Mouse (Mus musculus) neural tube, embryonic 15.5 days (tissue): ENCODE data around the gene Cenpm. TPM values are rescaled to one million over a fixed set of nuclear protein-coding genes. Genes with fewer than 3 reads are reported as not detected.

ENCODE experiments used
- ATAC-seq: fragments of 200-750 bp; cut with Nextera tagmentation; 2 replicates; pipeline ENCODE4 v1.8.0; 2017; ENCODE audit warnings: mild to moderate bottlenecking, moderate TSS enrichment, moderate library complexity; ENCODE audit not compliant: low FRiP score
- H3K27ac ChIP-seq: fragments of 300-500 bp; sonication (generic); replicated peaks from 2 replicates; pipeline ENCODE4 v1.5.1; 2015; ENCODE audit warnings: mild to moderate bottlenecking, inconsistent platforms
- H3K27me3 ChIP-seq: fragments of 300-500 bp; sonication (generic); replicated peaks from 2 replicates; pipeline ENCODE4 v1.6.1; 2015; ENCODE audit warnings: inconsistent platforms
- H3K36me3 ChIP-seq: fragments of 300-500 bp; sonication (generic); 2 replicates; pipeline ENCODE4 v1.6.1; 2015; ENCODE audit warnings: inconsistent platforms
- H3K4me1 ChIP-seq: fragments of 300-500 bp; sonication (generic); 2 replicates; pipeline ENCODE4 v1.6.1; 2015; ENCODE audit warnings: inconsistent platforms
- H3K4me2 ChIP-seq: fragments of 300-500 bp; sonication (generic); 2 replicates; pipeline ENCODE4 v1.6.1; 2015; ENCODE audit warnings: inconsistent platforms, mild to moderate bottlenecking, moderate library complexity
- H3K4me3 ChIP-seq: fragments of 300-500 bp; sonication (generic); replicated peaks from 2 replicates; pipeline ENCODE4 v1.5.1; 2015; ENCODE audit warnings: mild to moderate bottlenecking, inconsistent platforms
- H3K9ac ChIP-seq: fragments of 300-500 bp; sonication (generic); replicated peaks from 2 replicates; pipeline ENCODE4 v1.6.1; 2015; ENCODE audit warnings: mild to moderate bottlenecking, inconsistent platforms
- H3K9me3 ChIP-seq: fragments of 300-500 bp; sonication (generic); replicated peaks from 2 replicates; pipeline ENCODE4 v1.6.1; 2016; ENCODE audit warnings: inconsistent platforms
- WGBS: fragments of 180-500 bp; shearing (Covaris S2); methylation state at CpG from one replicate; pipeline ENCODE4 v1.1.7; 2015; ENCODE audit warnings: mixed read lengths; 5-methylcytosine and 5-hydroxymethylcytosine counted together
- polyA plus RNA-seq: library from polyadenylated mRNA; unstranded; fragments of >200 nt; fragmentation: Nextera tagmentation; extraction: Ambion mirVana; gene quantifications from 2 replicates; pipeline ENCODE4 v1.2.1, GENCODE M21; 2015

Gene Cenpm
- polyA plus RNA-seq, 1 experiment from 2014 or later, result 17.8 TPM

- Histone ChIP-seq H3K9me3 (no peaks in the 10 kb centered on the region), H3K36me3 (no peaks in the 10 kb centered on the region), H3K27ac (no peak overlapping the region; the same call in 1 of the 2 replicates), H3K4me1 (peaks cover 39% of the 10 kb centered on the region), H3K4me2 (peak overlapping the region; percentile 72), H3K4me3 (peak overlapping the region; percentile 49), H3K9ac (peak overlapping the region; percentile 44), H3K27me3 (peaks cover 88% of the 10 kb centered on the region)
- WGBS, result under 1% methylated on average over 103 of the region's 112 CpGs
- ATAC-seq, result peak; percentile 56
Observed at GRCm38 (mm10) chr15:82211911-82212751, 32.4 kb downstream of the Cenpm start.

DNA sequence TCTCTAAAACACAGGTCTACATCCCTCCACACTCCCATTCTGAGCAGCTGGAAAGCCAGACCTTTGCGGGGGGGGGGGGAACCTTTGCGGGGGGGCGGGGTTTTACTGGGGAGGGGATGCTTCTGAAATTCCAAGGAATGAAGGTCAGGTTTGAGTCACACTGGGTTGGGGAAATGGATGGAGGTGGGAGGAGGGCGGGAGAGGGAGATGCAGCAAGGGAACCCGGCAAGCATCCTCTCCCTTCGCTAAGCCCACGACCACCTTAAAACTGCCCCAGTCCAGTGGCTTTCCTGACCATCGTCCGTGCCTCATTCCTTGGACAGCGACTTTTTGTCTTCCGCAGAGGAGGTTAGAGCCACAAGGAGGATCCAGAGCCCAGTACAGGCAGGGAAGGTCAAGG is 33.3 kb downstream of the Cenpm start:
- Histone ChIP-seq H3K9me3 (no peaks in the 10 kb centered on the region), H3K9ac (peak overlapping the region; percentile 44; the same call in 1 of the 2 replicates), H3K4me3 (peak overlapping the region; percentile 49), H3K27me3 (peaks cover 91% of the 10 kb centered on the region), H3K4me2 (peak overlapping the region; percentile 72), H3K27ac (no peak overlapping the region), H3K4me1 (peaks cover 39% of the 10 kb centered on the region), H3K36me3 (no peaks in the 10 kb centered on the region)
- no peak for ATAC-seq
- WGBS, result under 1% methylated on average over 11 of the region's 11 CpGs

GRCm38 (mm10) chr15:82210801-82211200 is 33.7 kb downstream of the Cenpm start:
- Histone ChIP-seq H3K4me1 (peaks cover 37% of the 10 kb centered on the region), H3K4me3 (peak overlapping the region; percentile 49), H3K27ac (no peak overlapping the region), H3K27me3 (peaks cover 91% of the 10 kb centered on the region), H3K9me3 (no peaks in the 10 kb centered on the region), H3K4me2 (peak overlapping the region; percentile 72), H3K36me3 (peaks cover 2% of the 10 kb centered on the region; the same call in 1 of the 2 replicates), H3K9ac (no peak overlapping the region)
- WGBS, result 19% methylated on average over 1 of the region's 1 CpGs
- ATAC-seq, result no peak

- H3K9me3 ChIP-seq, result no peaks in the 10 kb centered on the region
- H3K36me3 ChIP-seq, result peaks cover 15% of the 10 kb centered on the region
- no peak overlapping the region for H3K9ac ChIP-seq
- ATAC-seq, result no peak
- peaks cover 88% of the 10 kb centered on the region for H3K27me3 ChIP-seq
- WGBS, result 88% methylated on average over 13 of the region's 13 CpGs
- peak overlapping the region; percentile 72 for H3K4me2 ChIP-seq
- H3K27ac ChIP-seq, result no peak overlapping the region
- 0 out of 2 replicates have a peak overlapping the region, but pooled peaks have one; percentile 49 for H3K4me3 ChIP-seq
- H3K4me1 ChIP-seq, result peaks cover 41% of the 10 kb centered on the region
Observed at GRCm38 (mm10) chr15:82209295-82210050, 35.1 kb downstream of the Cenpm start.

- 87% methylated on average over 8 of the region's 8 CpGs for WGBS
- peaks cover 80% of the 10 kb centered on the region for H3K27me3 ChIP-seq
Observed at GRCm38 (mm10) chr15:82208307-82208706, 36.2 kb downstream of the Cenpm start.

GRCm38 (mm10) chr15:82207504-82208219 is 36.9 kb downstream of the Cenpm start:
- Histone ChIP-seq H3K27ac (no peak overlapping the region), H3K9ac (no peak overlapping the region), H3K4me1 (peaks cover 38% of the 10 kb centered on the region), H3K4me3 (0 out of 2 replicates have a peak overlapping the region, but pooled peaks have one; percentile 12), H3K4me2 (peak overlapping the region; percentile 34), H3K9me3 (no peaks in the 10 kb centered on the region), H3K36me3 (peaks cover 33% of the 10 kb centered on the region), H3K27me3 (peaks cover 77% of the 10 kb centered on the region)
- no peak for ATAC-seq
- 16% methylated on average over 30 of the region's 30 CpGs for WGBS

More at GRCm38 (mm10) chr15:82208307-82208706, 36.2 kb downstream of the Cenpm start:
- H3K4me2 ChIP-seq, result no peak overlapping the region; the same call in 1 of the 2 replicates
- ATAC-seq, result no peak
- H3K9ac ChIP-seq, result no peak overlapping the region
- H3K4me3 ChIP-seq, result no peak overlapping the region
- H3K27ac ChIP-seq, result no peak overlapping the region
- H3K9me3 ChIP-seq, result no peaks in the 10 kb centered on the region
- peaks cover 41% of the 10 kb centered on the region for H3K4me1 ChIP-seq
- H3K36me3 ChIP-seq, result peaks cover 26% of the 10 kb centered on the region

- peaks cover 32% of the 10 kb centered on the region for H3K4me1 ChIP-seq
- H3K27ac ChIP-seq, result no peak overlapping the region
- ATAC-seq, result no peak
- H3K9me3 ChIP-seq, result no peaks in the 10 kb centered on the region
- peaks cover 38% of the 10 kb centered on the region for H3K36me3 ChIP-seq
- H3K9ac ChIP-seq, result no peak overlapping the region
- 0 out of 2 replicates have a peak overlapping the region, but pooled peaks have one; percentile 12 for H3K4me3 ChIP-seq
- peak overlapping the region; percentile 34 for H3K4me2 ChIP-seq
- 11% methylated on average over 34 of the region's 34 CpGs for WGBS
- peaks cover 72% of the 10 kb centered on the region for H3K27me3 ChIP-seq
Observed at GRCm38 (mm10) chr15:82207105-82207459, 37.5 kb downstream of the Cenpm start.

GRCm38 (mm10) chr15:82206365-82207104 is 38.0 kb downstream of the Cenpm start:
- Histone ChIP-seq H3K4me1 (peaks cover 27% of the 10 kb centered on the region), H3K9ac (no peak overlapping the region), H3K27ac (no peak overlapping the region), H3K4me2 (peak overlapping the region; percentile 34), H3K4me3 (0 out of 2 replicates have a peak overlapping the region, but pooled peaks have one; percentile 12), H3K36me3 (peaks cover 44% of the 10 kb centered on the region), H3K27me3 (peaks cover 66% of the 10 kb centered on the region), H3K9me3 (no peaks in the 10 kb centered on the region)
- ATAC-seq, result peak; percentile 46; the same call in 1 of the 2 replicates
- WGBS, result 54% methylated on average over 9 of the region's 9 CpGs

DNA sequence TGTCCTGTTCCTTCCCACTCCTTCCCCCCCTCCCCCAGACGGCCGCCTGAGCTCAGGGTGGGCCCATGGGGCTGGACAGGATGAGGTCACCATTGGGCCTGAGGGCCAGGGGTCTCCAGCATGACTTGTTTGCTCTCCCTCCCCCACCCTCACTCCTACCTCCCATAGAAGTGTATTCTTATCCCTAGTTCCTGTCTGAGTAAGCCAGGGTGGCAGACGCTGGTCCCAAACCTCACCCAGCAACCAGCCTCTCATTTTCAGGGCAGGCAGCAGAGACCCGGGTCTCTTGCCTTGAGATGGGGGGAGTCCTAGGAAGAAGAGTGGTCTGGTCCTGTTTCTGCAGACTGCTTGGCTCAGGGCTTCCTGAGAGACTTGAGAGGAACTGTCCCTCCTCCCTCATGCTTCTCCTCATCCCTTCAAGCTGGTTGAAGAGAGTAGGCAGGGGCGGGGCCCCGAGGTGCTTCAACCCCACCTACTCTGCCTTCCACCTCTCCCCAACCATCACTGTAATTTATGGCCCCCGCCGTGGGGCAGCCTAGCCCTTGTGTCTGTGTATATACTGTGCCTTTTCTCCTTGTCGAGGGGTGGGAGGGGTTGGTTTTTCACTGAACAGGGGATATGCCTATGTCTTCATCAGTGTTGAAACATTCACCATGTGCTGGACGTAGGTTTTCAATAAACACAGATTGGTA is 39.7 kb downstream of the Cenpm start:
- H3K4me3 ChIP-seq, result no peak overlapping the region
- no peak for ATAC-seq
- peaks cover 24% of the 10 kb centered on the region for H3K4me1 ChIP-seq
- H3K9me3 ChIP-seq, result no peaks in the 10 kb centered on the region
- no peak overlapping the region for H3K9ac ChIP-seq
- H3K4me2 ChIP-seq, result no peak overlapping the region
- H3K36me3 ChIP-seq, result peaks cover 59% of the 10 kb centered on the region
- no peak overlapping the region for H3K27ac ChIP-seq
- H3K27me3 ChIP-seq, result peaks cover 51% of the 10 kb centered on the region
- 63% methylated on average over 10 of the region's 10 CpGs for WGBS

GRCm38 (mm10) chr15:82203611-82204351 is 40.8 kb downstream of the Cenpm start:
- H3K4me2 ChIP-seq, result no peak overlapping the region
- no peak overlapping the region for H3K4me3 ChIP-seq
- H3K36me3 ChIP-seq, result peaks cover 70% of the 10 kb centered on the region
- H3K9ac ChIP-seq, result no peak overlapping the region
- ATAC-seq, result no peak
- WGBS, result 83% methylated on average over 20 of the region's 20 CpGs
- H3K27me3 ChIP-seq, result peaks cover 40% of the 10 kb centered on the region
- H3K4me1 ChIP-seq, result peaks cover 24% of the 10 kb centered on the region
- no peak overlapping the region for H3K27ac ChIP-seq
- no peaks in the 10 kb centered on the region for H3K9me3 ChIP-seq
